Mouse (Mus musculus): ENCODE data around the gene Slc25a13.

- no peak for TF ChIP-seq POLR2A (IDR thresholded peaks at IDR 0.05; ENCODE audit: insufficient read depth, low read length)
- no peak for TF ChIP-seq CTCF (IDR thresholded peaks at IDR 0.05; ENCODE audit: low read depth, low read length)
- no peak for TF ChIP-seq EP300 (IDR thresholded peaks at IDR 0.05; ENCODE audit: insufficient read depth, low read depth, low read length)
These were observed 43.6 kb downstream of the Slc25a13 start for GRCm38 (mm10) chr6:6173166-6173934.
